Mouse (Mus musculus) cerebellum, postnatal 36 days (tissue): ENCODE data around the gene Ugt1a6a.
"Not testable (repeated sequence)": the region's sequence is repeated elsewhere in the genome, so short reads cannot be mapped to it uniquely, and the experiment has no call there.

Experiments used
- DNase-seq, 2 experiments: peaks; one replicate each; pipeline ENCODE4 v3.0.0; 2021 to 2022; ENCODE audit warnings: mixed read lengths in 2 of 2

Gene Ugt1a6a

GRCm38 (mm10) chr1:88213061-88213460 lies 78.5 kb downstream of the Ugt1a6a start:
- no peak for DNase-seq

- no peak for DNase-seq
These were observed 79.3 kb downstream of the Ugt1a6a start for GRCm38 (mm10) chr1:88213766-88214461.

GRCm38 (mm10) chr1:88214462-88214952 lies 79.9 kb downstream of the Ugt1a6a start:
- DNase-seq: no peak

GRCm38 (mm10) chr1:88215466-88216380 lies 81.1 kb downstream of the Ugt1a6a start:
- no peak for DNase-seq

- no peak for DNase-seq
These were observed 81.9 kb downstream of the Ugt1a6a start for GRCm38 (mm10) chr1:88216551-88216950.

GRCm38 (mm10) chr1:88217144-88217543 lies 82.5 kb downstream of the Ugt1a6a start:
- no peak for DNase-seq

GRCm38 (mm10) chr1:88217576-88217975 lies 83.0 kb downstream of the Ugt1a6a start:
- DNase-seq: no peak

GRCm38 (mm10) chr1:88218051-88218450 lies 83.4 kb downstream of the Ugt1a6a start:
- DNase-seq: no peak

- DNase-seq: no peak
These were observed 84.0 kb downstream of the Ugt1a6a start for GRCm38 (mm10) chr1:88218591-88218990.

GRCm38 (mm10) chr1:88219054-88219453 lies 84.4 kb downstream of the Ugt1a6a start:
- DNase-seq: no peak

- DNase-seq: no peak
These were observed 85.7 kb downstream of the Ugt1a6a start for GRCm38 (mm10) chr1:88220336-88220735.

GRCm38 (mm10) chr1:88222216-88222615 lies 87.6 kb downstream of the Ugt1a6a start:
- no peak for DNase-seq

GRCm38 (mm10) chr1:88223011-88223515 lies 88.5 kb downstream of the Ugt1a6a start:
- DNase-seq: not testable (repeated sequence)

GRCm38 (mm10) chr1:88223591-88223990 lies 89.0 kb downstream of the Ugt1a6a start:
- DNase-seq: no peak

- DNase-seq: no peak
These were observed 89.6 kb downstream of the Ugt1a6a start for GRCm38 (mm10) chr1:88224029-88224776.

GRCm38 (mm10) chr1:88225301-88225700 lies 90.7 kb downstream of the Ugt1a6a start:
- DNase-seq: not testable (repeated sequence)

- DNase-seq: no peak
These were observed 91.1 kb downstream of the Ugt1a6a start for GRCm38 (mm10) chr1:88225741-88226140.

- no peak for DNase-seq
These were observed 92.2 kb downstream of the Ugt1a6a start, which contains the start of gene Mroh2a for GRCm38 (mm10) chr1:88226670-88227379. TSS of gene Mroh2a (plus strand) at chr1:88226986.

- no peak for DNase-seq
These were observed 92.9 kb downstream of the Ugt1a6a start for GRCm38 (mm10) chr1:88227482-88227881.

GRCm38 (mm10) chr1:88228121-88228520 lies 93.5 kb downstream of the Ugt1a6a start:
- DNase-seq: no peak

- no peak for DNase-seq
These were observed 95.0 kb downstream of the Ugt1a6a start for GRCm38 (mm10) chr1:88229566-88229965.

GRCm38 (mm10) chr1:88229986-88230385 lies 95.4 kb downstream of the Ugt1a6a start:
- no peak for DNase-seq
